Mouse (Mus musculus) cortical plate, adult 2 months (tissue): ENCODE measurements at regions not wholly inside any gene's neighbourhood (a gene's known extent, or its start where the extent isn't known, plus 50 kb on each side); places are given as distances from the start of the nearest gene placed in this dataset.

Experiments used
- CTCF ChIP-seq: fragments of 200-500 bp; IDR thresholded peaks from 2 replicates; pipeline ENCODE4 v1.5.1; 2011; ENCODE audit warnings: mild to moderate bottlenecking, control low read depth, low read length; ENCODE audit not compliant: insufficient read depth; ENCODE audit errors: extremely low read depth
- POLR2A ChIP-seq: fragments of 200-500 bp; IDR thresholded peaks from 2 replicates; pipeline ENCODE4 v1.6.1; 2011; ENCODE audit warnings: mild to moderate bottlenecking, low read length, control low read depth; ENCODE audit not compliant: insufficient read depth; ENCODE audit errors: extremely low read depth

GRCm38 (mm10) chr1:72002471-72003116 lies 209.5 kb downstream of the Mreg start:
- TF ChIP-seq CTCF, result no peak
- TF ChIP-seq POLR2A, result no peak
